Mouse (Mus musculus) lung, embryonic 15.5 days (tissue): ENCODE results near the gene Kalrn. TPM values are rescaled to one million over a fixed set of nuclear protein-coding genes. Genes with fewer than 3 reads are reported as not detected.

Source experiments
- ATAC-seq: fragments of 200-750 bp; cut with Nextera tagmentation; 2 replicates; pipeline ENCODE4 v1.8.0; 2017; ENCODE audit warnings: moderate number of reproducible peaks, borderline replicate concordance; ENCODE audit not compliant: low FRiP score, low TSS enrichment; ENCODE audit errors: extremely low read depth
- H3K27ac ChIP-seq: fragments of 300-500 bp; sonication (generic); 2 replicates; pipeline ENCODE4 v1.5.1; 2015; ENCODE audit warnings: moderate library complexity, mild to moderate bottlenecking, inconsistent platforms
- H3K27me3 ChIP-seq: fragments of 300-500 bp; sonication (generic); 2 replicates; pipeline ENCODE4 v1.6.1; 2015; ENCODE audit warnings: inconsistent platforms
- H3K36me3 ChIP-seq: fragments of 300-500 bp; sonication (generic); 2 replicates; pipeline ENCODE4 v1.6.1; 2015; ENCODE audit warnings: inconsistent platforms
- H3K4me1 ChIP-seq: fragments of 300-500 bp; sonication (generic); 2 replicates; pipeline ENCODE4 v1.6.1; 2015; ENCODE audit warnings: inconsistent platforms
- H3K4me2 ChIP-seq: fragments of 300-500 bp; sonication (generic); 2 replicates; pipeline ENCODE4 v1.6.1; 2015; ENCODE audit warnings: inconsistent platforms, mild to moderate bottlenecking, moderate library complexity
- H3K4me3 ChIP-seq: fragments of 300-500 bp; sonication (generic); 2 replicates; pipeline ENCODE4 v1.5.1; 2015; ENCODE audit warnings: mild to moderate bottlenecking, inconsistent platforms
- H3K9ac ChIP-seq: fragments of 300-500 bp; sonication (generic); 2 replicates; pipeline ENCODE4 v1.6.1; 2015; ENCODE audit warnings: inconsistent platforms
- H3K9me3 ChIP-seq: fragments of 300-500 bp; sonication (generic); 2 replicates; pipeline ENCODE4 v1.6.1; 2016; ENCODE audit warnings: inconsistent platforms
- WGBS: fragments of 180-500 bp; shearing (Covaris S2); methylation state at CpG from one replicate; pipeline ENCODE4 v1.1.7; 2015; 5-methylcytosine and 5-hydroxymethylcytosine counted together
- polyA plus RNA-seq: library from polyadenylated mRNA; unstranded; fragments of >200 nt; fragmentation: Nextera tagmentation; extraction: Ambion mirVana; gene quantifications from 2 replicates; pipeline ENCODE4 v1.2.1, GENCODE M21; 2015

The Kalrn gene
- polyA plus RNA-seq, 1 experiment from 2014 or later = 14.4 TPM

- Histone ChIP-seq H3K36me3 (no peaks in the 10 kb centered on the region; the same call in 1 of the 2 replicates), H3K27me3 (no peaks in the 10 kb centered on the region), H3K9ac (no peak overlapping the region), H3K4me3 (no peak overlapping the region), H3K4me1 (no peaks in the 10 kb centered on the region), H3K9me3 (no peaks in the 10 kb centered on the region), H3K4me2 (no peak overlapping the region), H3K27ac (no peak overlapping the region)
- 48% methylated on average over 4 of the region's 4 CpGs for WGBS
- no peak for ATAC-seq
These were observed 390.1 kb downstream of the Kalrn start for GRCm38 (mm10) chr16:34183186-34183585.

- no peak for ATAC-seq
- Histone ChIP-seq H3K9me3 (no peaks in the 10 kb centered on the region), H3K27ac (no peak overlapping the region), H3K4me1 (no peaks in the 10 kb centered on the region), H3K4me2 (no peak overlapping the region), H3K9ac (no peak overlapping the region), H3K4me3 (no peak overlapping the region), H3K27me3 (no peaks in the 10 kb centered on the region), H3K36me3 (no peaks in the 10 kb centered on the region; the same call in 1 of the 2 replicates)
- 88% methylated on average over 4 of the region's 4 CpGs for WGBS
These were observed 397.7 kb downstream of the Kalrn start for GRCm38 (mm10) chr16:34175625-34176024.

GRCm38 (mm10) chr16:34172572-34173181 is 400.7 kb downstream of the Kalrn start:
- Histone ChIP-seq H3K4me1 (no peaks in the 10 kb centered on the region), H3K9ac (no peak overlapping the region), H3K4me2 (no peak overlapping the region), H3K9me3 (no peaks in the 10 kb centered on the region), H3K27me3 (no peaks in the 10 kb centered on the region), H3K27ac (no peak overlapping the region), H3K36me3 (no peaks in the 10 kb centered on the region; the same call in 1 of the 2 replicates), H3K4me3 (no peak overlapping the region)
- 91% methylated on average over 11 of the region's 11 CpGs for WGBS
- no peak for ATAC-seq

- ATAC-seq = no peak
- Histone ChIP-seq H3K27ac (no peak overlapping the region), H3K9ac (no peak overlapping the region), H3K4me3 (no peak overlapping the region), H3K36me3 (no peaks in the 10 kb centered on the region), H3K9me3 (no peaks in the 10 kb centered on the region), H3K27me3 (no peaks in the 10 kb centered on the region), H3K4me1 (no peaks in the 10 kb centered on the region), H3K4me2 (no peak overlapping the region)
- 87% methylated on average over 5 of the region's 5 CpGs for WGBS
These were observed 406.3 kb downstream of the Kalrn start for GRCm38 (mm10) chr16:34167042-34167441.

GRCm38 (mm10) chr16:34163086-34163485 is 410.2 kb downstream of the Kalrn start:
- Histone ChIP-seq H3K27ac (no peak overlapping the region), H3K4me2 (no peak overlapping the region), H3K4me3 (no peak overlapping the region), H3K9ac (no peak overlapping the region), H3K27me3 (no peaks in the 10 kb centered on the region), H3K4me1 (no peaks in the 10 kb centered on the region), H3K36me3 (no peaks in the 10 kb centered on the region), H3K9me3 (no peaks in the 10 kb centered on the region)
- 68% methylated on average over 9 of the region's 9 CpGs for WGBS
- no peak for ATAC-seq

- no peaks in the 10 kb centered on the region for H3K36me3 ChIP-seq
- no peaks in the 10 kb centered on the region for H3K27me3 ChIP-seq
- H3K9ac ChIP-seq = no peak overlapping the region
- no peak overlapping the region for H3K4me3 ChIP-seq
- H3K27ac ChIP-seq = no peak overlapping the region
- no peaks in the 10 kb centered on the region for H3K4me1 ChIP-seq
- H3K9me3 ChIP-seq = no peaks in the 10 kb centered on the region
- no peak overlapping the region for H3K4me2 ChIP-seq
- WGBS = 86% methylated on average over 3 of the region's 3 CpGs
- ATAC-seq = no peak
These were observed 413.8 kb downstream of the Kalrn start for GRCm38 (mm10) chr16:34159576-34159975.

GRCm38 (mm10) chr16:34157386-34158135 is 415.8 kb downstream of the Kalrn start:
- no peaks in the 10 kb centered on the region for H3K36me3 ChIP-seq
- no peak overlapping the region for H3K27ac ChIP-seq
- 60% methylated on average over 4 of the region's 4 CpGs for WGBS
- H3K9me3 ChIP-seq = no peaks in the 10 kb centered on the region
- H3K4me1 ChIP-seq = no peaks in the 10 kb centered on the region
- no peak for ATAC-seq
- H3K4me3 ChIP-seq = no peak overlapping the region
- H3K9ac ChIP-seq = no peak overlapping the region
- H3K4me2 ChIP-seq = no peak overlapping the region
- no peaks in the 10 kb centered on the region for H3K27me3 ChIP-seq

GRCm38 (mm10) chr16:34155696-34156095 is 417.6 kb downstream of the Kalrn start:
- Histone ChIP-seq H3K4me1 (no peaks in the 10 kb centered on the region), H3K27ac (no peak overlapping the region), H3K36me3 (no peaks in the 10 kb centered on the region), H3K27me3 (no peaks in the 10 kb centered on the region), H3K9me3 (no peaks in the 10 kb centered on the region), H3K9ac (no peak overlapping the region), H3K4me2 (no peak overlapping the region), H3K4me3 (no peak overlapping the region)
- WGBS = 76% methylated on average over 3 of the region's 3 CpGs
- no peak for ATAC-seq

- Histone ChIP-seq H3K4me2 (no peak overlapping the region), H3K36me3 (no peaks in the 10 kb centered on the region), H3K9me3 (no peaks in the 10 kb centered on the region), H3K4me1 (no peaks in the 10 kb centered on the region), H3K4me3 (no peak overlapping the region), H3K27ac (no peak overlapping the region), H3K27me3 (no peaks in the 10 kb centered on the region), H3K9ac (no peak overlapping the region)
- WGBS = 83% methylated on average over 3 of the region's 3 CpGs
- ATAC-seq = no peak
These were observed 418.4 kb downstream of the Kalrn start for GRCm38 (mm10) chr16:34154903-34155302.

- no peak overlapping the region for H3K9ac ChIP-seq
- H3K4me3 ChIP-seq = no peak overlapping the region
- WGBS = 75% methylated on average over 3 of the region's 3 CpGs
- no peaks in the 10 kb centered on the region for H3K27me3 ChIP-seq
- no peaks in the 10 kb centered on the region for H3K9me3 ChIP-seq
- H3K4me1 ChIP-seq = no peaks in the 10 kb centered on the region
- H3K36me3 ChIP-seq = no peaks in the 10 kb centered on the region
- no peak overlapping the region for H3K27ac ChIP-seq
- no peak for ATAC-seq
- H3K4me2 ChIP-seq = no peak overlapping the region
These were observed 421.7 kb downstream of the Kalrn start for GRCm38 (mm10) chr16:34151528-34152071.

- no peak overlapping the region for H3K27ac ChIP-seq
- H3K9ac ChIP-seq = no peak overlapping the region
- no peak overlapping the region for H3K4me3 ChIP-seq
- H3K27me3 ChIP-seq = no peaks in the 10 kb centered on the region
- no peaks in the 10 kb centered on the region for H3K36me3 ChIP-seq
- ATAC-seq = no peak
- no peaks in the 10 kb centered on the region for H3K4me1 ChIP-seq
- no peaks in the 10 kb centered on the region for H3K9me3 ChIP-seq
- H3K4me2 ChIP-seq = no peak overlapping the region
- 65% methylated on average over 8 of the region's 8 CpGs for WGBS
These were observed 431.7 kb downstream of the Kalrn start for GRCm38 (mm10) chr16:34141670-34142069.

GRCm38 (mm10) chr16:34135074-34135473 is 438.3 kb downstream of the Kalrn start:
- no peaks in the 10 kb centered on the region for H3K4me1 ChIP-seq
- H3K4me2 ChIP-seq = no peak overlapping the region
- no peaks in the 10 kb centered on the region for H3K36me3 ChIP-seq
- no peak for ATAC-seq
- H3K9ac ChIP-seq = no peak overlapping the region
- no peaks in the 10 kb centered on the region for H3K9me3 ChIP-seq
- 70% methylated on average over 2 of the region's 2 CpGs for WGBS
- no peak overlapping the region for H3K4me3 ChIP-seq
- no peak overlapping the region for H3K27ac ChIP-seq
- H3K27me3 ChIP-seq = no peaks in the 10 kb centered on the region
